Mouse (Mus musculus): ENCODE results near the gene Pkp1. TPM values are rescaled to one million over a fixed set of nuclear protein-coding genes. Genes with fewer than 3 reads are reported as not detected.

Gene Pkp1
- polyA plus RNA-seq, 1 experiment from 2014 or later = 0.10 TPM

- DNase-seq (ENCODE audit: low spot score) (no peak), ATAC-seq (replicated peaks; ENCODE audit: low FRiP score) (no peak)
- H3K27ac ChIP-seq (ENCODE audit: low read depth, low read length) = no peak overlapping the region
- H3K27me3 ChIP-seq (replicated peaks; ENCODE audit: control insufficient read depth, insufficient read depth, low read length) = peaks cover 5% of the 10 kb centered on the region; the same call in 1 of the 2 replicates
- H3K9ac ChIP-seq (ENCODE audit: low read depth, low read length) = no peak overlapping the region
- H3K36me3 ChIP-seq (ENCODE audit: control insufficient read depth, insufficient read depth, low read length) = no peaks in the 10 kb centered on the region
- H3K4me3 ChIP-seq (ENCODE audit: low read depth, low read length) = no peak overlapping the region
- H3K9me3 ChIP-seq (ENCODE audit: control insufficient read depth, low read length) = no peaks in the 10 kb centered on the region
- no peaks in the 10 kb centered on the region for H3K4me1 ChIP-seq (replicated peaks; ENCODE audit: control insufficient read depth, insufficient read depth, low read length)
- no peak overlapping the region for H3K4me2 ChIP-seq
- 72% methylated on average over 4 of the region's 4 CpGs for WGBS
Observed at GRCm38 (mm10) chr1:135872991-135873390, 46.0 kb downstream of the Pkp1 start.

GRCm38 (mm10) chr1:135868570-135868969 is 50.4 kb downstream of the Pkp1 start:
- no peak overlapping the region for H3K9ac ChIP-seq (ENCODE audit: low read depth, low read length)
- no peak for ATAC-seq (replicated peaks; ENCODE audit: low FRiP score)
- no peak for DNase-seq (ENCODE audit: low spot score)
- H3K27ac ChIP-seq (ENCODE audit: low read depth, low read length) = no peak overlapping the region
- 0 out of 2 replicates have a peak, but pooled peaks cover 2% of the 10 kb centered on the region for H3K27me3 ChIP-seq (replicated peaks; ENCODE audit: control insufficient read depth, insufficient read depth, low read length)
- H3K36me3 ChIP-seq (ENCODE audit: control insufficient read depth, insufficient read depth, low read length) = no peaks in the 10 kb centered on the region
- 79% methylated on average over 6 of the region's 6 CpGs for WGBS
- no peaks in the 10 kb centered on the region for H3K4me1 ChIP-seq (replicated peaks; ENCODE audit: control insufficient read depth, insufficient read depth, low read length)
- no peak overlapping the region for H3K4me2 ChIP-seq
- H3K4me3 ChIP-seq (ENCODE audit: low read depth, low read length) = no peak overlapping the region
- no peaks in the 10 kb centered on the region for H3K9me3 ChIP-seq (ENCODE audit: control insufficient read depth, low read length)

DNA sequence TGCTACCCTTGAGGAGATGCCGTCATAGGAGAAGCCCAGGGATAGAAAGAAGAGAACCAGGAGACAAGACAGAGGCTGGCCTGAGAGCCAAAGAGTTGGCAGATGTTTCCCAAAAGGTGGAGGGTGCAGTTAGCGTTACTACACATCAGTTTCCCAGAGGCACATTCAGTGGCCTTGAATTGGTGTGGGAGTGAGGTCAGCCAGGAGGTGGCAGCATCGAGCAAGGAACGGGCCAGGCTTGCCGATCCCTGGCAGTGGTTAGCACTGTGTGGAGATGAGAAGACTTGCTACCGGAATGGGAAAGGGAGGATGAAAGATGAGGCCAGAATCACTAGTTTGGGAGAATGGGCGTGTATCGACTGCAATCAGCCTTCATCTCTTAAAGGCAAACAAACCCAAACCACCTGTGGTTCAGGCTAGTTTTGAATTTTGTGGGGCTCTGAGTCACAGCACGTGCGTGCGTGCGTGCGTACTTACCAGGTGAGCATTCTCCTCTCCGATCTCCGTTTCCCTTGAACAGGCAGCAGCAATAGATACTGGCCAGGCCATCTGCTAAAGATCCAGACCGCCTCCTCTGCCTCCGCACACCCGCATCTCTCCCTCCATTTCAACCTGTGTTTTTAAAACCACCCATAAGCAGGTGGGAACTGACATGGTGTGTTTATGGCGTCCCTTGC is 53.4 kb downstream of the Pkp1 start:
- H3K9ac ChIP-seq (ENCODE audit: low read depth, low read length) = no peak overlapping the region
- DNase-seq (ENCODE audit: low spot score) (peak; percentile 71), ATAC-seq (replicated peaks; ENCODE audit: low FRiP score) (peak; percentile 68)
- H3K27me3 ChIP-seq (replicated peaks; ENCODE audit: control insufficient read depth, insufficient read depth, low read length) = 0 out of 2 replicates have a peak, but pooled peaks cover 2% of the 10 kb centered on the region
- H3K4me1 ChIP-seq (replicated peaks; ENCODE audit: control insufficient read depth, insufficient read depth, low read length) = no peaks in the 10 kb centered on the region
- no peaks in the 10 kb centered on the region for H3K36me3 ChIP-seq (ENCODE audit: control insufficient read depth, insufficient read depth, low read length)
- WGBS = 49% methylated on average over 19 of the region's 19 CpGs
- H3K4me2 ChIP-seq = no peak overlapping the region
- H3K9me3 ChIP-seq (ENCODE audit: control insufficient read depth, low read length) = no peaks in the 10 kb centered on the region
- no peak overlapping the region for H3K4me3 ChIP-seq (ENCODE audit: low read depth, low read length)
- no peak overlapping the region for H3K27ac ChIP-seq (ENCODE audit: low read depth, low read length)

DNA sequence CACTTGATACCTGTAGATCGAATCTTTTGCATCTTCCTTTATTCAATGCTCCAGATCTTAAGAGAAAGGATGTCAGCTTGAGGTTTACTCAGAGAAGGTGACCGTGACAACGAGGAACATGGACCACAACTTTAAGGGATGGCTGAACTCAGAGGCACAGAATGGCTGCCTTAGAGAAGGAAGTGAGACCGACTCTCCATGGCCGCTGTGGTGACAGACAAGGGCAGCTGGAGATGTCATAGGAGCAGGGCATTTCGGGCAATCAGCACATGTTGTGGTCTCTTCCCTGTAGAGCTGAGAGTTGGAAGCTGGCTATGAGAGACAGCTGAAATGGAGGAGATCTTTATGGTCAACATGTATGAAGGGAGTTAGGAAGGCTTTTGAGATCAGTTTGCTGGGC is 54.2 kb downstream of the Pkp1 start:
- Histone ChIP-seq H3K27me3 (replicated peaks; ENCODE audit: control insufficient read depth, insufficient read depth, low read length) (0 out of 2 replicates have a peak, but pooled peaks cover 2% of the 10 kb centered on the region), H3K27ac (ENCODE audit: low read depth, low read length) (no peak overlapping the region)
- 70% methylated on average over 6 of the region's 6 CpGs for WGBS

GRCm38 (mm10) chr1:135863786-135864335 is 55.1 kb downstream of the Pkp1 start:
- Histone ChIP-seq H3K36me3 (ENCODE audit: control insufficient read depth, insufficient read depth, low read length) (no peaks in the 10 kb centered on the region), H3K4me2 (no peak overlapping the region), H3K9me3 (ENCODE audit: control insufficient read depth, low read length) (no peaks in the 10 kb centered on the region), H3K9ac (ENCODE audit: low read depth, low read length) (no peak overlapping the region), H3K27ac (ENCODE audit: low read depth, low read length) (no peak overlapping the region), H3K4me3 (ENCODE audit: low read depth, low read length) (no peak overlapping the region), H3K4me1 (replicated peaks; ENCODE audit: control insufficient read depth, insufficient read depth, low read length) (no peaks in the 10 kb centered on the region), H3K27me3 (replicated peaks; ENCODE audit: control insufficient read depth, insufficient read depth, low read length) (0 out of 2 replicates have a peak, but pooled peaks cover 2% of the 10 kb centered on the region)
- DNase-seq (ENCODE audit: low spot score) (no peak), ATAC-seq (replicated peaks; ENCODE audit: low FRiP score) (no peak)
- 66% methylated on average over 9 of the region's 9 CpGs for WGBS

More for the DNA sequence above, 54.2 kb downstream of the Pkp1 start:
- ATAC-seq (replicated peaks; ENCODE audit: low FRiP score) (no peak), DNase-seq (ENCODE audit: low spot score) (no peak)
- Histone ChIP-seq H3K4me1 (replicated peaks; ENCODE audit: control insufficient read depth, insufficient read depth, low read length) (no peaks in the 10 kb centered on the region), H3K9me3 (ENCODE audit: control insufficient read depth, low read length) (no peaks in the 10 kb centered on the region), H3K4me3 (ENCODE audit: low read depth, low read length) (no peak overlapping the region), H3K36me3 (ENCODE audit: control insufficient read depth, insufficient read depth, low read length) (no peaks in the 10 kb centered on the region), H3K4me2 (no peak overlapping the region), H3K9ac (ENCODE audit: low read depth, low read length) (no peak overlapping the region)

- no peaks in the 10 kb centered on the region for H3K36me3 ChIP-seq (ENCODE audit: control insufficient read depth, insufficient read depth, low read length)
- ATAC-seq (replicated peaks; ENCODE audit: low FRiP score) (no peak), DNase-seq (ENCODE audit: low spot score) (no peak)
- 72% methylated on average over 5 of the region's 5 CpGs for WGBS
- no peaks in the 10 kb centered on the region for H3K9me3 ChIP-seq (ENCODE audit: control insufficient read depth, low read length)
- H3K9ac ChIP-seq (ENCODE audit: low read depth, low read length) = no peak overlapping the region
- 0 out of 2 replicates have a peak, but pooled peaks cover 2% of the 10 kb centered on the region for H3K27me3 ChIP-seq (replicated peaks; ENCODE audit: control insufficient read depth, insufficient read depth, low read length)
- H3K4me1 ChIP-seq (replicated peaks; ENCODE audit: control insufficient read depth, insufficient read depth, low read length) = no peaks in the 10 kb centered on the region; the same call in 1 of the 2 replicates
- no peak overlapping the region for H3K4me2 ChIP-seq
- no peak overlapping the region for H3K27ac ChIP-seq (ENCODE audit: low read depth, low read length)
- no peak overlapping the region for H3K4me3 ChIP-seq (ENCODE audit: low read depth, low read length)
Observed at GRCm38 (mm10) chr1:135862561-135862960, 56.4 kb downstream of the Pkp1 start.

DNA sequence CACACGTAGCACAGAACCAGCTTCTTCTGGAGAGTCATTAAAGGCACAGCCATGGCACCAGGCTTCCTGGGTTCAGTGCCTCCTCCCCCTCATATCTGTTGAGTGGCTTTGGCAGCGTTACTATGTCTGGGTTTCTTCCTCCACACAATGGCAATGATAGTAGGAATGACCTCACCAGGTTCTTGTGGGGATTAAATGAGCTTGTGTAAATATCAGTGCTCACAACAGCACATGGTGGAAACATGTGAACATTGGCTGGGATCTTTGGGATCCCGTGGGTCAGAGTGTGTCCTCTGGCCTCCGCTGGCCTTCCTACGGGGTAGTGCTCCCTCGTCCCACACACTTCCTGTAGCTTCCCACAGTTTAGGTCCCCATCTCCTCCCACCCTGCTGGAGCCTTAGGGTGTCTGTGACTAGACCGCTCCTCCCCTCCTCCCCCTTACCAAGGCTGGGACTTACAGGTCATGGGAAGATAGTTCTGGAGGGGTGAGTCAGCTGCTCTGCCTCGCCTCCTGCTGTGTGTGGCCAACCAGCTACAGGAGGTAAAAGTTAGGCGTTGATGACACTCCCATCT is 56.9 kb downstream of the Pkp1 start:
- DNase-seq (ENCODE audit: low spot score) (no peak), ATAC-seq (replicated peaks; ENCODE audit: low FRiP score) (0 out of 2 replicates have a peak, but pooled peaks have one; percentile 31)
- H3K36me3 ChIP-seq (ENCODE audit: control insufficient read depth, insufficient read depth, low read length) = no peaks in the 10 kb centered on the region
- peaks cover 4% of the 10 kb centered on the region for H3K4me1 ChIP-seq (replicated peaks; ENCODE audit: control insufficient read depth, insufficient read depth, low read length)
- H3K27me3 ChIP-seq (replicated peaks; ENCODE audit: control insufficient read depth, insufficient read depth, low read length) = 0 out of 2 replicates have a peak, but pooled peaks cover 2% of the 10 kb centered on the region
- no peaks in the 10 kb centered on the region for H3K9me3 ChIP-seq (ENCODE audit: control insufficient read depth, low read length)
- no peak overlapping the region for H3K9ac ChIP-seq (ENCODE audit: low read depth, low read length)
- H3K4me2 ChIP-seq = no peak overlapping the region
- H3K4me3 ChIP-seq (ENCODE audit: low read depth, low read length) = no peak overlapping the region
- 54% methylated on average over 9 of the region's 9 CpGs for WGBS
- no peak overlapping the region for H3K27ac ChIP-seq (ENCODE audit: low read depth, low read length)

DNA sequence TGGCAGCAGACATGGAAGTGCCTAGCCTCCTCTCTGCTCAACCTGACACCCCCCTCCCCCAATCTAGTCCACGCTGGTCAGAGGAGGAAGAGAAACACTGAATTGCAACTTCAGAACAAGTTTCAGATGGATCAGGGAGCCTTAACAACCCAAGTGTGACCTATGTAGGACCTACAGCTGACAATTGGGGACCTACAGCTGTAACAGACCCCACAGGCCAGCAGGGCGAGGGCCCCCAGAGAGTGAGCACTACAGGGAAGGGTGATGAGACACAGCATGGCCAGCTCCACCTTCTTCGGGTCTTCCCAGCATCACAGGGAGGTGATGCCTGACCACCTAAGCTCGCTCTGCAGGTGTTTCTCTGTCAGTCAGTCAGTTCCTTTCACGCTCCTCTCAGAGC is 57.9 kb downstream of the Pkp1 start:
- Histone ChIP-seq H3K4me2 (no peak overlapping the region), H3K27me3 (replicated peaks; ENCODE audit: control insufficient read depth, insufficient read depth, low read length) (0 out of 2 replicates have a peak, but pooled peaks cover 2% of the 10 kb centered on the region), H3K9ac (ENCODE audit: low read depth, low read length) (no peak overlapping the region), H3K4me1 (replicated peaks; ENCODE audit: control insufficient read depth, insufficient read depth, low read length) (peaks cover 8% of the 10 kb centered on the region), H3K27ac (ENCODE audit: low read depth, low read length) (no peak overlapping the region), H3K9me3 (ENCODE audit: control insufficient read depth, low read length) (no peaks in the 10 kb centered on the region), H3K4me3 (ENCODE audit: low read depth, low read length) (no peak overlapping the region), H3K36me3 (ENCODE audit: control insufficient read depth, insufficient read depth, low read length) (no peaks in the 10 kb centered on the region)
- DNase-seq (ENCODE audit: low spot score) = no peak
- WGBS = 69% methylated on average over 5 of the region's 5 CpGs
- ATAC-seq (replicated peaks; ENCODE audit: low FRiP score) = no peak

Data from liver, embryonic 11.5 days (tissue).